Mouse (Mus musculus) kidney, adult 2 months (tissue): Measurements from ENCODE around the gene C1qtnf6.

Source experiments
- CTCF ChIP-seq: fragments of 200-500 bp; conservative IDR thresholded peaks from 2 replicates; pipeline ENCODE4 v1.5.1; 2011; ENCODE audit warnings: low read depth, mild to moderate bottlenecking, control low read depth, low read length, moderate library complexity, mixed read lengths; ENCODE audit not compliant: insufficient read depth, insufficient read length
- POLR2A ChIP-seq: fragments of 200-500 bp; IDR thresholded peaks from one replicate; pipeline ENCODE4 v1.6.1; 2011; ENCODE audit warnings: low read depth, low read length, control low read depth

GRCm38 (mm10) chr15:78491301-78491700, 39.9 kb downstream of the C1qtnf6 start:
- TF ChIP-seq POLR2A (no peak), CTCF (no peak)
